Mouse (Mus musculus) cerebellum, adult (tissue): ENCODE results near the gene Bicra.

Experiments
- ATAC-seq: cut with Nextera tagmentation; 2 replicates; pipeline ENCODE4 v1.9.2; 2017; ENCODE audit warnings: mild to moderate bottlenecking, moderate library complexity, mixed read lengths; ENCODE audit not compliant: insufficient number of reproducible peaks, low FRiP score, low TSS enrichment

Bicra gene

DNA sequence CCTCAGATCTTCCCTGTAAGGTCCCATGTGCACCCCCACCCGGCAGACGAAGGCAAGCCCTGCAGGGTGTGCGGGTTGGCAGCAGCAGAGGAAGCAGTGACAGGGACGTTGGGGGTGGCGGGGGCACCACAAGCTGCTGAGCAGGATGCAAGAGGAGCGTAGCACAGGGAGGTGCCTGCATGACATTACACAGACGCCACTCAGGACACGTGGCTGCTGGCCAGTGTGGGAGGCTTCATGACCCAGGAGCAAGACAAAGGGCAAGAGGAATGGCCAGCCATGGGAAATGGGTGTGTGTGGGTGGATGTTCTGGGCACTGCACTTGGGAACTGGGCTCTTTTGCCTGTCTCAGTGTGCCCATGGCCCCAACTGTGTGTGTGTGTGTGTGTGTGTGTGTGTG is 67.5 kb downstream of the Bicra start:
- ATAC-seq = no peak

DNA sequence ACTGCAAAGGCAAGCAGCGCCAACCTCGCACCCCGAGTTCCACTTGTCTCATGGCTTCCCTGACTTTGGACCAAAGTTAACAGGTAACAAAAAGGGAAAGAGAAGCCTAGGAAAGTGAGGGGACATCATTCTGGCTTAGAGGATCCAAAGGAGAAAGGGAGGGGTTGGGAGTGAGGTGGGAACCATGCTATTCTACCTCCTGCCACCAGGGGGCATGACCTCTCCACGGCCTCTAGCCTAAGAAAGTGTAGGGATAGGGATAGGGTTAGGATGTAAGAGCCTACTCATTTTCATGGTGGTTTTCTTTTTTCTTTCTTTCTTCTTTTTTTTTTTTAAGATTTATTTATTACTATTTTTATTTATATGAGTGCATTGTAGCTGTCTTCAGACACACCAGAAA is 71.8 kb downstream of the Bicra start:
- no peak for ATAC-seq

DNA sequence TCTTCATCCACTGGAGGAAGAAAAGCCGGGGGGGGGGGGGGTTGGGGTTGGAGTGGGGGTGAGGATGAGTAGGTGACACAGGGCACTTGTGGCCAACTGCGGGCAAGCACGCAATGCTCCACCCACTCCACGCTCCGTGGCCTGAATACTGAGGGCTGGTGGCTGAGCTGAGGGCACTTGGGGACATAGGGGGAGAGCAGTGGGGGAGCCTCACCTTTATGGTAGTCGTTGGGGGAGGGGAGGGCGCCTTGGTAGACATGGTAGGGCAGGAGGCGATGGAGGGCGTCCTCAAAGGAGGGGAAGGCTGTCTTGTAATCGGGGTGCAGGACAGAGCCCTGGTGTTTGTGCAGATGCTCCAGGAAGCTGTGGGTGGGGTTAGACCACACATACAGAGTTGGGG is 72.3 kb downstream of the Bicra start:
- ATAC-seq = no peak

GRCm38 (mm10) chr7:15974712-15975111 is 73.0 kb downstream of the Bicra start:
- ATAC-seq = no peak

DNA sequence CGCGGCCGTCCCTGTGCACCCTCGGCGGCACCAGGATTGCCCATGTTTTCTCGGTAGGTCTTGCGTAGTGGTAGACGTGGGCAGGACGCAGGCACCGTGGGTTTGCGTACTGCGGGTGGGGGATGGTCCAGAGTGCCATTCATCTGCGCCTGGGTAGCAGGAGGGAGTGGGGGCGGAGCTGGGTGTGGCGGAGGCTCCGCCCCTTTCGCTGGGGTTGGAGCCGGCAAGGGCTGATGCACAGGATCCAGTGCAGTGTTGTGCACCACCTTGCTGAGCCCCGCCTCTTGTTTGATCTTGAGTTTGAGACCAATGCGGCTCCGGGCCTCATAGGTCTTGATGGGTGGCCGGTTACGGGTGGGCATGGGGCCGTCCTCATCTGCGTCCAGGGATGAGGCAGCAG is 75.5 kb downstream of the Bicra start:
- ATAC-seq = 0 out of 2 replicates have a peak, but pooled peaks have one; percentile 17

DNA sequence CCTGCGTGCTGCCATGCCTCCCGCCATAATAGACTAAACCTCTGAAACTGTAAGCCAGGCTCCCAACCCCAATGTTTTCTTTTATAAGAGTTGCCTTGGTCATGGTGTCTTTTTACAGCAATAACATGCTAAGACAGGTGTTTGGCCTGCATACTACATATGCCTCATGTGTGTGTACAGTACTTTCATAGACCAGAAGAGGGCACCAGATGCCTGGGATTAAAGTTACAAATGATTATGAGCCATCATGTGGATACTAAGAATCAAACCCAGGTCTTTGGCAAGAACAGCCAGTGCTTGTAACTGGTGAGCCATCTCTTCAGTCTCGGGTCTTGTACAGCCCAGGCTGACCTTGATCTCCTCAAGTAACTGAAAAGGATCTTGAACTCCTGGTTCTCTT is 78.0 kb downstream of the Bicra start:
- ATAC-seq = no peak

GRCm38 (mm10) chr7:15968322-15968721 is 79.4 kb downstream of the Bicra start:
- no peak for ATAC-seq

DNA sequence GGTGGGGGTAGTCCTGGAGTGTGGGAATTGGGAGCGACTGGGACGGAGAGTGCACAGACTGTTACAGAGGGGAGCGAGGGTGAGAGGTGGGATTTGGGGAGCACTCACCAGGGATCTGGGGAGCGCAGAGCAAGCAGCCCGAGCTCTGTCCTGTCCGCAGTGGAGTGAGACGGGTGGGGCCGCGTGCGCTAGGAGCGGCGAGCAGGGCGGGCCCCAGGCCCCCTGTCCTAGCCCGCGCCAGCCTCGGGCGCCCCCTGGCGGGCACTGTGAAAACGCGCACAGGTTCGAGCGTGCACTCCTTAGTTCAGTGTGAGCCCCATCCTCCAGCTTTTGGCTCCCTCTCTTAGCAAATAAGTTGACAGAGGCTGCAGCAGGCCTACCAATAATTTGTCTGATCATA is 80.4 kb downstream of the Bicra start, which contains the start of gene Ehd2:
Gene Ehd2 (minus strand): TSS at position 256 of the 400 bp plus-strand sequence.
- peak; percentile 78; the same call in 1 of the 2 replicates for ATAC-seq

GRCm38 (mm10) chr7:15966489-15966888 is 81.2 kb downstream of the Bicra start:
- no peak for ATAC-seq

GRCm38 (mm10) chr7:15963798-15964652 is 83.7 kb downstream of the Bicra start:
- ATAC-seq = no peak

GRCm38 (mm10) chr7:15962311-15963288 is 85.1 kb downstream of the Bicra start:
- ATAC-seq = no peak

DNA sequence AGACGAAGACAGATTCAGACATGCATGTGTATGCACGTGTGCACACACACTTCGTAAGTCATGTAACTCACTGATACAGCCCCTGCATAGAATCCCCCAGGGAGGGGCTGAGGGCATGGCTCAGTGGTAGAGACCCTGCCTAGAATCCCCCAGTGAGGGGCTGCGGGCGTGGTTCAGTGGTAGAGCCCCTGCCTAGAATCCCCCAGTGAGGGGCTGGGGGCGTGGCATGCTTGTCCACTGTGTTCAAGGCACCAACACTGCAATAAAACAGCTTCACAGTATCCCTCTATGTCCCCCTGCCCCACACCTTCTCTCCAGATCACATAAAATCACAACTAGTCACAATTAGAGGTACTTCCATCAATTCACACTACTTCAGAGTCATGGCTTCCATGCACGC is 85.9 kb downstream of the Bicra start:
- no peak for ATAC-seq

GRCm38 (mm10) chr7:15961239-15961638 is 86.5 kb downstream of the Bicra start:
- no peak for ATAC-seq

DNA sequence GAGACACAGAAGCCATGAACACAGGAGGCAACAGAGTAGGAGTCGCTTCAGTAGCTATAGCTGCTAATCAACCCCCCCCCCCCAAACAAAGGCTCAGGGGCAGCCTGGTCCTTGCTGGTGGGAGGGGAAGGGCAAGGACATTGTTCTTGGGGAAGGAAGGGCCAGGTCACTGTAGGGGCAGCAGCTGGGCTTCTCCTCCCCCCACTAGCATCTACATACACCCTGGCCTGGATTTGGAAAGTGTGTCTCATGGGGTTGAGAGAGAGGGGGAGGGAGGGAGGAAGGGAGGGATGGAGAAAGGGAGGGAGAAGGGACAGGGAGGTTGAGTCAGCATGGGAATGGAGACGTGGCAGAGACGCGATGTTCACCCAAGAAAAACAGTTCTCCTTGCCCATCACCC is 87.0 kb downstream of the Bicra start:
- ATAC-seq = no peak

GRCm38 (mm10) chr7:15956143-15956542 is 91.6 kb downstream of the Bicra start:
- no peak for ATAC-seq

DNA sequence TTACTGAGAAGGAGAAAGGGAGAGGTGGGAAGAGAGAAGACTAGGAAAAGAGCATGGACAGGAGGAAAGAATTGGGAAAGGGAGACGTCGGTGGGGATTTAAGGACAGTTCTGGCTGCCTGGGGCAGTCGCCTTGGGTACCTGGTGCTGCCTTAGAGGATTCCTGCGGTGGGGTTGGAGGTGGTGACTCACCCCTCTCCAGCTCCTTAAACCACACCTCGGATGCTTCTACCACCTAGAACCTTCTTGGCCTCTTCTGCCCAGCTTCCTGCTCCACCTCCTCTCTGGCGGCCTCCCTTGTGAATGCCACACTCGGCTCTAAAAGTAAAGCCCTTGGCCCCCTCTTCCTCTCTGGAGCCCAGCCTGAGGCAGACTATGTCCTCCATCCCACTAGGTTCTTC is 92.2 kb downstream of the Bicra start:
- ATAC-seq = no peak

GRCm38 (mm10) chr7:15954978-15955443 is 92.7 kb downstream of the Bicra start:
- no peak for ATAC-seq

DNA sequence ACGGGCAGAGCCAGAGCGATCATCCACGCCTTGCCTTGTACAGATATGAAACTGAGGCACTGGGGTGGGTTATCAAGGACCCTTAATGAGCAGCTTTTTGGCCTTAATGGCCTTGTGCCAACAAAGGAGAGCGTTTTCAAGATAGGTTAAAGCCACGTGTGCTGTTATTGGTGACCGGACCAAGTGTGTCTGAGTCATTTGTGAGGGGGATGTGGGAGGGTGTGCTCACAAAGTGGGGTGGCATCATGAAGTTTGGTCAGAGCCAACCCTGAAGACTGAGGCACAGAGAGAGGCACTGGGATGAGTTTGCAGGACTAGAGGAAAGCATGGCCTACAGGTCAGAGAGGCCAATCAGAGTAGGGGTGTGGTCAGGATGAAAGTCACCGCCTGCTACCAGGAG is 93.3 kb downstream of the Bicra start:
- no peak for ATAC-seq

DNA sequence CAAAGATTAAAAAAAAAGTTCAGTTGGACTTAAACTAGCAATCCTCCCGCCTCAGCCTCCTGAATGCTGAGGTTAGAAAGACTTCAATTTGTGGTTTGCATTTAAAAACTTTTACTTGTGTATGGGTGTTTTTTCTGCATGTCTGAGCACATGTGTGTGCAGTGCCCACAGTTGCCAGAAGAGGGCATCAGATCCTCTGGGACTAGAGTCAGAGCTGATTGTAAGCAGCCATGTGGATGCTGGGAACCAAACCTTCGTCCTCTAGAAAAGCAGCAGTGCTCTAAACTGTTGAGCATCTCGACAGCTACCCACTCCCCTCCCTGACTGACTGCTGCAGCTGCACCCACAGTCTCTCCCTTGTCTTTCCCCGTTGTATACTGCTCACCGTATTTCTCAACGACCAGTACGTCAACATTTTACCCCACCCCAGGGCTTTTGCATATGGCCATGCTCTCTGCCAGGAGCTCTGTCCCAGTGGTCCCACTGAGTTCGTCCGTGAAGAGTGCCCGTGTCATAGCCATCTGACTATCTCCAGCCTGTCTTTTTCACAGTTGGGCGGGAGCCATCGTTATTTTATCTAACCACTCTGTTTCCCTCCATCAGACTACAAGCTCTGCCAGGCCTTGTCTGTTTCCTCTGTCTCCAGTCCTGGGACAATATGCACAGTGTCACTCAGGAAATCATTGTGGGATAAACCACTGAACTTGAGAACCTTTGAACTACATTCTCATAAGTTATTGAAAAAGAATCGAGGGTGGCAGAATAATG is 94.2 kb downstream of the Bicra start:
- ATAC-seq = no peak

DNA sequence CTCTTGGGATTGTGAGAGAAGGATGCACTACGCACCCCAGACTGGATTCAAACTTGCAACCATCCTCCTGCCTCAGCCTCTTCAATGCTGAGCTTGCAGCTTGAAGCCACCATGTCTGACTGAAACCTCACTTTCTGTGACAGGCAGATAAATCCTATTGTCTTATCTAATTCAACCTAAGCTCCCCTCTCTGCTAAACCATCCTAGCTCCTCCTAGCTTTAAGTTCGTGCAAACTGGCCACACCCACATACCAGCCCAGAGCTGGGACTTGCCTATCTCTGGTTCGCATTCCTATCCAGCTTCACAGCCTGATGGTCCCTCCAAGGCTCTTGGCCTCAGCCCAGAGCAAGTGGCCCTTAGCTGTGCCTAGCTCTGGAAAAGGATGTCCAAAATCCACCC is 95.3 kb downstream of the Bicra start:
- ATAC-seq = no peak
